Mouse (Mus musculus) urinary bladder, postnatal 4 days (tissue): Measurements from ENCODE around the gene Acta2.

Source experiments
- DNase-seq, 2 experiments: peaks; one replicate each; pipeline ENCODE4 v3.0.0; 2021 to 2022; ENCODE audit warnings: low spot score in 2 of 2

Gene Acta2

DNA sequence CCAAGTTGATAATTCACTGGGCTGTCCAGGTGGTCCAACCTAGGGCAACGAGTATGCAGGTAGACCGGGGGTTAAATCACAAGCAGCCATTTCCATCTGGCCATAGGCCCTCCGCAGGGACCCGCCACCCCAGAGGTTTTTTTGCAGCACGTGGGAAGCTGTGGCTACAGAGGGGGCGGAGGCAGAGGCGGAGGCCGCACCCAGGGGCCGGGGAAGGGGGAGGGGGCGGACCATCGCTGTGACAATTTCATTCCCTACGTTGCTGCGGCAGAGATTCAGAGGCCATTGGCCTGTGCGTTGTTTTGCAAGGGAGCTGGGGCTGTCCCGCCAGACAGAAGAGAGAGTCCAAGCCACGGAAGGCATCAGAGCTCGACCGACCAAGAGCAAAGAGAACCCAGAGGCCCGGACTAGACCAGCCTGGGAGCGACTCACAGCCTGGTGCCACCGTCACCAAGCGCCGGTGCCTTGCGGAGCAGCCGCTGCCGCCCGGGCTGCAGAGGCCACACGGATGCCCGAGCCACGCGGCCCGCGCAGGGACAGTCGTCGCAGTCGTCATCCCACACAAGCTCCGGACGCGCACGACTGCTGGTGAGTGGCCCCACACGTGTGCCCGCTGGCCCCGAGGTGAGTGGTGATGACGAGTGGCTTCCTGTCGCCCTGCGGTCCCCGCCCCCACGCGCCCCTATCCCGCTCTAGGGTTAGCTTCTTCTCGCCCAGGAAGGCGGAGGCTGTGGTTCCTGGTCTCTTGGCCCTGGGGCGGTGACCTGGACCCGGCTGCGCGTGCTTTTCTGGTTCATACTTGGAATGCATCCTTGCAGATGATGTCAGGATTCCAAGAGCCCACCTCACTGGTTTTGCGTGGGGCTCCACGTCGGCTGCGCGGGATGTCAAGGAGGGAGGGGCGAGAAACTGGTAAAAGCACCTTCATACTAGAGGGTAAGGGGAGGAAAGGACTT, 63.1 kb downstream of the Acta2 start, which contains the start of gene Stambpl1:
TSS of gene Stambpl1 (plus strand) at position 222 of the 956 bp plus-strand sequence.
- peak; percentile 66 to 72 for DNase-seq

- no peak for DNase-seq
Observed at GRCm38 (mm10) chr19:34191645-34192007, 63.8 kb downstream of the Acta2 start.
